Mouse (Mus musculus): ENCODE data around the gene Zfp960. TPM values are rescaled to one million over a fixed set of nuclear protein-coding genes. Genes with fewer than 3 reads are reported as not detected.
"Not testable (repeated sequence)": the region's sequence is repeated elsewhere in the genome, so short reads cannot be mapped to it uniquely, and the experiment has no call there.

The Zfp960 gene
- polyA plus RNA-seq (2015; fragmentation: Nextera tagmentation; extraction: Ambion mirVana), result 1.9 and 2.8 TPM in 2 replicates

GRCm38 (mm10) chr17:17063628-17064494, at the start of gene Zfp960:
TSS of gene Zfp960 (plus strand) at chr17:17064113.
- peak; percentile 100 for ATAC-seq
- H3K27ac ChIP-seq (ENCODE audit: low read length), result not testable (repeated sequence)

GRCm38 (mm10) chr17:17018071-17018470, 45.8 kb upstream of the Zfp960 start:
- not testable (repeated sequence) for H3K4me2 ChIP-seq (replicated peaks; ENCODE audit: low read depth, low read length); H3K4me3 ChIP-seq (ENCODE audit: low read depth, low read length); H3K9me3 ChIP-seq (ENCODE audit: low read length); H3K9ac ChIP-seq (replicated peaks; ENCODE audit: low read depth); H3K27me3 ChIP-seq (replicated peaks; ENCODE audit: insufficient read depth, low read length); H3K27ac ChIP-seq (ENCODE audit: low read length); ATAC-seq; DNase-seq (ENCODE audit: low spot score); H3K36me3 ChIP-seq (ENCODE audit: insufficient read depth, low read length); H3K4me1 ChIP-seq (ENCODE audit: insufficient read depth, low read depth, low read length)
- 98% methylated on average over 2 of the region's 2 CpGs for WGBS

More at GRCm38 (mm10) chr17:17063628-17064494, at the start of gene Zfp960:
- not testable (repeated sequence) for H3K36me3 ChIP-seq (ENCODE audit: insufficient read depth, low read length); H3K4me1 ChIP-seq (ENCODE audit: insufficient read depth, low read depth, low read length); H3K9me3 ChIP-seq (ENCODE audit: low read length); H3K27me3 ChIP-seq (replicated peaks; ENCODE audit: insufficient read depth, low read length)
- peak within 1 kb of the TSS; percentile 41 for H3K4me2 ChIP-seq (replicated peaks; ENCODE audit: low read depth, low read length)
- peak; percentile 95 for DNase-seq (ENCODE audit: low spot score)
- peak within 1 kb of the TSS; percentile 40 for H3K4me3 ChIP-seq (ENCODE audit: low read depth, low read length)
- H3K9ac ChIP-seq (replicated peaks; ENCODE audit: low read depth), result peak within 1 kb of the TSS; percentile 19; the same call in 1 of the 2 replicates
- WGBS, result under 1% methylated on average over 12 of the region's 21 CpGs

- H3K4me3 ChIP-seq (ENCODE audit: low read depth, low read length); H3K4me1 ChIP-seq (ENCODE audit: insufficient read depth, low read depth, low read length); H3K27me3 ChIP-seq (replicated peaks; ENCODE audit: insufficient read depth, low read length); H3K36me3 ChIP-seq (ENCODE audit: insufficient read depth, low read length); H3K9me3 ChIP-seq (ENCODE audit: low read length); H3K27ac ChIP-seq (ENCODE audit: low read length); H3K4me2 ChIP-seq (replicated peaks; ENCODE audit: low read depth, low read length); ATAC-seq; DNase-seq (ENCODE audit: low spot score); H3K9ac ChIP-seq (replicated peaks; ENCODE audit: low read depth): not testable (repeated sequence)
- WGBS, result 49% methylated on average over 1 of the region's 1 CpGs
Observed at GRCm38 (mm10) chr17:17059566-17059965, 4.3 kb upstream of the Zfp960 start.

- not testable (repeated sequence) for H3K27me3 ChIP-seq (replicated peaks; ENCODE audit: insufficient read depth, low read length); DNase-seq (ENCODE audit: low spot score); H3K4me1 ChIP-seq (ENCODE audit: insufficient read depth, low read depth, low read length); H3K4me3 ChIP-seq (ENCODE audit: low read depth, low read length); H3K4me2 ChIP-seq (replicated peaks; ENCODE audit: low read depth, low read length); H3K9ac ChIP-seq (replicated peaks; ENCODE audit: low read depth); H3K27ac ChIP-seq (ENCODE audit: low read length); H3K36me3 ChIP-seq (ENCODE audit: insufficient read depth, low read length); H3K9me3 ChIP-seq (ENCODE audit: low read length)
- peak; percentile 99 for ATAC-seq
- WGBS, result no CpG with 5 or more reads among the region's 8 CpGs
Observed at GRCm38 (mm10) chr17:17120830-17121502, 57.1 kb downstream of the Zfp960 start, which contains the start of gene Zfp97. TSS of gene Zfp97 (plus strand) at chr17:17121415.

Other genes with a start within 250 kb of the Zfp960 start
- 4.4 and 4.5 TPM in 2 replicates for gene Zfp97, start 57.3 kb downstream of the Zfp960 start, polyA plus RNA-seq (2015; fragmentation: Nextera tagmentation; extraction: Ambion mirVana)